Comparison of ENCODE assay signal across 19 mouse cellular contexts in genomic region chr6:49559112-49559511, GRCm38 (mm10).
A peak's percentile ranks its signal among the peaks of the same experiment; 100 is the strongest.
DNase-seq lines count a peak whose midpoint lies in the region; ATAC-seq and TF ChIP-seq lines count a peak whose summit lies in the region.
"Had no signal": no experiment of that assay in that cellular context is flagged by ENCODE, and none has a peak within 500 bp of the region (broad histone marks: within the 10 kb centered on the region; RNA-seq: fewer than 3 reads in every experiment).

No protein-coding gene starts in this region.

- 59% methylated on average over 11 of the region's 11 CpGs for WGBS in forebrain, postnatal 0 days
- WGBS in forebrain, embryonic 12.5 days: 93% methylated on average over 11 of the region's 11 CpGs

- DNase-seq in forebrain, postnatal 0 days: peak; percentile 59
- DNase-seq in left cerebral cortex, postnatal 25 days (ENCODE audit: low spot score in 2 of 2): peak; percentile 7 to 22
- no peak for DNase-seq in left cerebral cortex, adult 8-10 months (ENCODE audit: low spot score in 2 of 2)
- peak; percentile 29 for DNase-seq in brain, adult 2 months (ENCODE audit: low read depth, low spot score)
- peak; percentile 12 for DNase-seq in telencephalon, adult 2 months (ENCODE audit: low read depth, low spot score)
- DNase-seq: adrenal gland, adult 2 months; adrenal gland, postnatal 14 days; cerebellum, adult 11-12 months; cerebellum, adult 9-10 months; cerebellum, postnatal 14 days; gastrocnemius, postnatal 25 days; heart, adult 2 months had no signal

- peak; percentile 58 for ATAC-seq in forebrain, postnatal 0 days
- no peak for ATAC-seq in forebrain, embryonic 12.5 days (ENCODE audit: low FRiP score)
- ATAC-seq: CD4-positive, CD25-positive, alpha-beta regulatory T cell, adult 4 months; intestine, postnatal 0 days had no signal

- H3K4me2 ChIP-seq in forebrain, postnatal 0 days (ENCODE audit: low read depth): no peak overlapping the region
- H3K4me2 ChIP-seq in forebrain, embryonic 12.5 days: no peak overlapping the region
- H3K4me2 ChIP-seq: hindbrain, embryonic 12.5 days; hindbrain, embryonic 15.5 days had no signal

- intact Hi-C loops in left cerebral cortex, postnatal 25 days (cut with DNase I): no loop called here

- no peaks in the 10 kb centered on the region for H3K27me3 ChIP-seq in forebrain, postnatal 0 days (ENCODE audit: insufficient read depth, low read length)
- H3K27me3 ChIP-seq in forebrain, embryonic 12.5 days: no peaks in the 10 kb centered on the region
- H3K27me3 ChIP-seq: hindbrain, embryonic 12.5 days; hindbrain, embryonic 15.5 days had no signal

- H3K27ac ChIP-seq in forebrain, postnatal 0 days (ENCODE audit: low read depth, low read length): no peak overlapping the region
- H3K27ac ChIP-seq in forebrain, embryonic 12.5 days: no peak overlapping the region
- H3K27ac ChIP-seq: forebrain, embryonic 10.5 days; heart, adult 2 months; heart, embryonic 10.5 days; hindbrain, embryonic 12.5 days; hindbrain, embryonic 15.5 days had no signal

- no peaks in the 10 kb centered on the region for H3K36me3 ChIP-seq in forebrain, postnatal 0 days (ENCODE audit: insufficient read depth)
- H3K36me3 ChIP-seq in forebrain, embryonic 12.5 days (replicated peaks): no peaks in the 10 kb centered on the region
- H3K36me3 ChIP-seq: forebrain, embryonic 10.5 days; heart, embryonic 10.5 days; hindbrain, embryonic 12.5 days; hindbrain, embryonic 15.5 days had no signal

- no peaks in the 10 kb centered on the region for H3K9me3 ChIP-seq in forebrain, postnatal 0 days (ENCODE audit: low read length)
- no peaks in the 10 kb centered on the region for H3K9me3 ChIP-seq in forebrain, embryonic 12.5 days
- H3K9me3 ChIP-seq: forebrain, embryonic 10.5 days; heart, embryonic 10.5 days; hindbrain, embryonic 12.5 days; hindbrain, embryonic 15.5 days had no signal

- no peaks in the 10 kb centered on the region for H3K4me1 ChIP-seq in forebrain, postnatal 0 days (ENCODE audit: insufficient read depth)
- H3K4me1 ChIP-seq in forebrain, embryonic 12.5 days: no peaks in the 10 kb centered on the region
- H3K4me1 ChIP-seq: forebrain, embryonic 10.5 days; heart, embryonic 10.5 days; hindbrain, embryonic 12.5 days; hindbrain, embryonic 15.5 days had no signal

- no peak for TF ChIP-seq CTCF in forebrain, postnatal 0 days (IDR thresholded peaks at IDR 0.05; ENCODE audit: low read depth)

- H3K4me3 ChIP-seq in forebrain, postnatal 0 days (ENCODE audit: low read depth, low read length): no peak overlapping the region
- no peak overlapping the region for H3K4me3 ChIP-seq in forebrain, embryonic 12.5 days (replicated peaks)
- H3K4me3 ChIP-seq: forebrain, embryonic 10.5 days; heart, adult 2 months; heart, embryonic 10.5 days; hindbrain, embryonic 12.5 days; hindbrain, embryonic 15.5 days had no signal

- no peak overlapping the region for H3K9ac ChIP-seq in forebrain, postnatal 0 days
- H3K9ac ChIP-seq in forebrain, embryonic 12.5 days: no peak overlapping the region
- H3K9ac ChIP-seq: hindbrain, embryonic 12.5 days; hindbrain, embryonic 15.5 days had no signal

Comparison
In these comparisons a context has a peak if more than half of its experiments do, and no peak if none do; other contexts are left out.
1. DNase-seq: peak in forebrain, postnatal 0 days (single experiment), left cerebral cortex, postnatal 25 days (2 of 2), brain, adult 2 months (single experiment) and telencephalon, adult 2 months (single experiment); none in left cerebral cortex, adult 8-10 months (0 of 2).